Comparison of ENCODE assay signal across 17 mouse cellular contexts in the genomic region with DNA sequence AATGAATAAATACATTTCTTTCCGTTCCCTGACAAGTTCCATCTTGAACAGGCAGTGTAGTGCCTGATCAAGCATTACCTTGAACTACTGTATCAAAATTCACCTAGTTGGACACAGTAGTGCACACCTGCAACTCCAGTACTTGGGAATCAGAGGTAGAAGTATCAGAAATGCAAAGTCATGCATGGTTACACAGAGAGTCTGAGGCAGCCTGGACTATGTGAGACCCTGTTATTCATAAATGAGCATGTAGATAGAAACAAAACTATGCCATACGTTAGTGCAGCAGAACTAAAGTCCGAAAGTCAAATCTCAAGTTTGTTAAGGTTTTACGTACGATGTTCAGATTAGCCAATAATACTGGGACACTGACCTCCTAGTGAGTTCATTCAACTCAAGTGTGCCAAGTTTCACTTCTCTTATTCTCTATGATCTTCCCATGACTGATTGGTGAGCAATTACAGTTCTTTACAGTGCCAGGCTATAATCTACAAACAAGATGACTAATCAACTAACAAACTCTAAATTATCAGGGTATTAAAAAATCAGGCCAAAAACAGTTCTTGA. TPM values are rescaled to one million over a fixed set of nuclear protein-coding genes. Genes with fewer than 3 reads are reported as not detected.
DNase-seq lines count a peak whose midpoint lies in the region; ATAC-seq and TF ChIP-seq lines count a peak whose summit lies in the region.
"Had no signal": no experiment of that assay in that cellular context is flagged by ENCODE, and none has a peak within 500 bp of the region (broad histone marks: within the 10 kb centered on the region; RNA-seq: fewer than 3 reads in every experiment).

No protein-coding gene starts in this region.

- H3K36me3 ChIP-seq in intestine, postnatal 0 days (ENCODE audit: control insufficient read depth, insufficient read depth): no peaks in the 10 kb centered on the region
- H3K36me3 ChIP-seq in hindbrain, postnatal 0 days (ENCODE audit: insufficient read depth, low read length): no peaks in the 10 kb centered on the region
- no peaks in the 10 kb centered on the region for H3K36me3 ChIP-seq in hindbrain, embryonic 10.5 days
- H3K36me3 ChIP-seq: heart, embryonic 13.5 days; limb, embryonic 12.5 days; midbrain, embryonic 13.5 days; neural tube, embryonic 15.5 days had no signal

- H3K4me3 ChIP-seq in intestine, postnatal 0 days (ENCODE audit: low read depth, low read length): no peak overlapping the region
- no peak overlapping the region for H3K4me3 ChIP-seq in hindbrain, postnatal 0 days (ENCODE audit: low read length)
- no peak overlapping the region for H3K4me3 ChIP-seq in hindbrain, embryonic 10.5 days
- H3K4me3 ChIP-seq: forebrain, embryonic 13.5 days; heart, embryonic 13.5 days; left cerebral cortex, adult 2 months; limb, embryonic 12.5 days; midbrain, embryonic 13.5 days; myocyte; neural tube, embryonic 15.5 days had no signal

- no peaks in the 10 kb centered on the region for H3K9me3 ChIP-seq in intestine, postnatal 0 days (ENCODE audit: control insufficient read depth)
- H3K9me3 ChIP-seq in hindbrain, postnatal 0 days (ENCODE audit: low read length): no peaks in the 10 kb centered on the region
- no peaks in the 10 kb centered on the region for H3K9me3 ChIP-seq in hindbrain, embryonic 10.5 days
- H3K9me3 ChIP-seq: forebrain, embryonic 13.5 days; heart, embryonic 13.5 days; limb, embryonic 12.5 days; midbrain, embryonic 13.5 days; neural tube, embryonic 15.5 days had no signal

- H3K27me3 ChIP-seq in intestine, postnatal 0 days (replicated peaks; ENCODE audit: control insufficient read depth, insufficient read depth, low read length): no peaks in the 10 kb centered on the region
- no peaks in the 10 kb centered on the region for H3K27me3 ChIP-seq in hindbrain, postnatal 0 days (ENCODE audit: insufficient read depth, low read length)
- no peaks in the 10 kb centered on the region for H3K27me3 ChIP-seq in hindbrain, embryonic 10.5 days (ENCODE audit: insufficient read depth, poor library complexity, severe bottlenecking)
- H3K27me3 ChIP-seq: forebrain, embryonic 13.5 days; heart, embryonic 13.5 days; limb, embryonic 12.5 days; midbrain, embryonic 13.5 days; neural tube, embryonic 15.5 days had no signal

- H3K9ac ChIP-seq in intestine, postnatal 0 days (ENCODE audit: low read depth, low read length): no peak overlapping the region
- no peak overlapping the region for H3K9ac ChIP-seq in hindbrain, postnatal 0 days (replicated peaks; ENCODE audit: low read length)
- H3K9ac ChIP-seq: forebrain, embryonic 13.5 days; heart, embryonic 13.5 days; limb, embryonic 12.5 days; midbrain, embryonic 13.5 days; neural tube, embryonic 15.5 days had no signal

- peak; percentile 44 for DNase-seq in kidney, adult 9 months
- DNase-seq in kidney, postnatal 4 days: no peak
- DNase-seq in A20 (ENCODE audit: low read depth, low spot score): peak; percentile 74
- DNase-seq in B cell, adult 2 months: peak; percentile 29
- no peak for DNase-seq in hindbrain, postnatal 0 days (ENCODE audit: low spot score)
- DNase-seq in left cerebral cortex, postnatal 10 days (ENCODE audit: extremely low spot score in 1 of 2, low spot score in 2 of 2): no peak
- DNase-seq in hindbrain, embryonic 10.5 days (ENCODE audit: low spot score): no peak
- DNase-seq: adrenal gland, postnatal 14 days; cerebellum, adult 9-11 months had no signal

- WGBS in intestine, postnatal 0 days: 57% methylated on average over 5 of the region's 5 CpGs
- WGBS in hindbrain, postnatal 0 days: 77% methylated on average over 5 of the region's 5 CpGs
- 87% methylated on average over 5 of the region's 5 CpGs for WGBS in hindbrain, embryonic 10.5 days

- peak; percentile 67 for ATAC-seq in intestine, postnatal 0 days
- ATAC-seq in hindbrain, postnatal 0 days: no peak
- ATAC-seq: forebrain, embryonic 13.5 days; midbrain, embryonic 13.5 days had no signal

- H3K4me2 ChIP-seq in intestine, postnatal 0 days (replicated peaks; ENCODE audit: low read depth): 0 out of 2 replicates have a peak overlapping the region, but pooled peaks have one; percentile 7
- no peak overlapping the region for H3K4me2 ChIP-seq in hindbrain, postnatal 0 days (ENCODE audit: low read depth, low read length)
- H3K4me2 ChIP-seq: forebrain, embryonic 13.5 days; heart, embryonic 13.5 days; limb, embryonic 12.5 days; midbrain, embryonic 13.5 days; neural tube, embryonic 15.5 days had no signal

- no peaks in the 10 kb centered on the region for H3K4me1 ChIP-seq in intestine, postnatal 0 days (replicated peaks; ENCODE audit: control insufficient read depth, insufficient read depth, low read length)
- no peaks in the 10 kb centered on the region for H3K4me1 ChIP-seq in hindbrain, postnatal 0 days (ENCODE audit: insufficient read depth, low read length)
- H3K4me1 ChIP-seq in hindbrain, embryonic 10.5 days (replicated peaks): no peaks in the 10 kb centered on the region
- H3K4me1 ChIP-seq: forebrain, embryonic 13.5 days; limb, embryonic 12.5 days; midbrain, embryonic 13.5 days; neural tube, embryonic 15.5 days had no signal

- H3K27ac ChIP-seq in intestine, postnatal 0 days (ENCODE audit: low read depth, low read length): no peak overlapping the region
- H3K27ac ChIP-seq in hindbrain, postnatal 0 days: no peak overlapping the region
- no peak overlapping the region for H3K27ac ChIP-seq in hindbrain, embryonic 10.5 days
- H3K27ac ChIP-seq: forebrain, embryonic 13.5 days; heart, embryonic 13.5 days; left cerebral cortex, adult 2 months; limb, embryonic 12.5 days; midbrain, embryonic 13.5 days; neural tube, embryonic 15.5 days had no signal

- intact Hi-C loops in left cerebral cortex, postnatal 10 days (cut with DNase I): no loop called here

- TF ChIP-seq CTCF in intestine, postnatal 0 days (IDR thresholded peaks at IDR 0.05; ENCODE audit: low read depth): no peak
- TF ChIP-seq CTCF in hindbrain, postnatal 0 days (IDR thresholded peaks at IDR 0.05; ENCODE audit: low read depth): no peak

RNA-seq across cellular contexts. Expression of a gene that starts 50.5 kb away (rescaled TPM):
- polyA plus RNA-seq in intestine, postnatal 0 days (2015; fragmentation: Nextera tagmentation; extraction: Ambion mirVana): 44.9 and 45.6 TPM in 2 replicates
- 50.3 and 65.0 TPM in 2 replicates for total RNA-seq in hindbrain, postnatal 0 days (2014; rRNA removed)
- 94.8 and 100 TPM in 2 replicates for polyA plus RNA-seq in hindbrain, postnatal 0 days (2015; fragmentation: Nextera tagmentation; extraction: Ambion mirVana)
- total RNA-seq in left cerebral cortex, postnatal 10 days (2021): 10 to 100 TPM; 86.3 to 93.4 TPM
- 112 and 116 TPM in 2 replicates for polyA plus RNA-seq in hindbrain, embryonic 10.5 days (2016; fragmentation: Nextera tagmentation; extraction: Ambion mirVana)

RNA-seq across cellular contexts. Expression of a gene that starts 51.5 kb away (rescaled TPM):
- 1.6 TPM in 2 replicates for polyA plus RNA-seq in intestine, postnatal 0 days (2015; fragmentation: Nextera tagmentation; extraction: Ambion mirVana)
- 23.7 and 26.1 TPM in 2 replicates for total RNA-seq in hindbrain, postnatal 0 days (2014; rRNA removed)
- polyA plus RNA-seq in hindbrain, postnatal 0 days (2015; fragmentation: Nextera tagmentation; extraction: Ambion mirVana): 10.3 and 11.3 TPM in 2 replicates
- 10 to 100 TPM; 55.2 to 55.9 TPM for total RNA-seq in left cerebral cortex, postnatal 10 days (2021)
- 0.87 and 2.9 TPM in 2 replicates for polyA plus RNA-seq in hindbrain, embryonic 10.5 days (2016; fragmentation: Nextera tagmentation; extraction: Ambion mirVana)

Comparison
In these comparisons a context has a peak if more than half of its experiments do, and no peak if none do; other contexts are left out.
1. DNase-seq: peak in kidney, adult 9 months (single experiment), A20 (single experiment) and B cell, adult 2 months (2 of 2); none in kidney, postnatal 4 days (0 of 2), hindbrain, postnatal 0 days (single experiment), left cerebral cortex, postnatal 10 days (0 of 2) and hindbrain, embryonic 10.5 days (single experiment).